Mouse (Mus musculus): ENCODE measurements around the gene Stag2.

Gene Stag2

GRCm38 (mm10) chrX:42148788-42149556, at the start of gene Stag2:
Gene Stag2, plus strand, starts transcription at chrX:42149317.
- DNase-seq, result peak; percentile 85 to 86

- DNase-seq, result no peak
Observed at GRCm38 (mm10) chrX:42107137-42107536, 42.0 kb upstream of the Stag2 start.

- DNase-seq, result no peak
Observed at GRCm38 (mm10) chrX:42110585-42110984, 38.5 kb upstream of the Stag2 start.

- DNase-seq, result no peak
Observed at GRCm38 (mm10) chrX:42119442-42120048, 29.6 kb upstream of the Stag2 start.

GRCm38 (mm10) chrX:42124963-42125697, 24.0 kb upstream of the Stag2 start:
- no peak for DNase-seq

- DNase-seq, result no peak
Observed at GRCm38 (mm10) chrX:42139882-42140281, 9.2 kb upstream of the Stag2 start.

GRCm38 (mm10) chrX:42142620-42143019, 6.5 kb upstream of the Stag2 start:
- no peak for DNase-seq

GRCm38 (mm10) chrX:42143991-42144390, 5.1 kb upstream of the Stag2 start:
- DNase-seq, result no peak

GRCm38 (mm10) chrX:42148016-42148451, 1.1 kb upstream of the Stag2 start:
- DNase-seq, result peak; percentile 46 to 52

- peak; percentile 70 to 77 for DNase-seq
Observed at GRCm38 (mm10) chrX:42149557-42150345, 634 bp downstream of the Stag2 start.

GRCm38 (mm10) chrX:42150346-42151023, 1.4 kb downstream of the Stag2 start:
- DNase-seq, result peak in 1 of 2 experiments; percentile 75

GRCm38 (mm10) chrX:42151024-42151754, 2.1 kb downstream of the Stag2 start:
- DNase-seq, result peak in 1 of 2 experiments; percentile 50

GRCm38 (mm10) chrX:42151903-42152369, 2.8 kb downstream of the Stag2 start:
- DNase-seq, result peak; percentile 64 to 69

GRCm38 (mm10) chrX:42153056-42153455, 3.9 kb downstream of the Stag2 start:
- DNase-seq, result no peak

- no peak for DNase-seq
Observed at GRCm38 (mm10) chrX:42165455-42165854, 16.3 kb downstream of the Stag2 start.

GRCm38 (mm10) chrX:42170811-42171210, 21.7 kb downstream of the Stag2 start:
- DNase-seq, result no peak

GRCm38 (mm10) chrX:42187590-42187989, 38.5 kb downstream of the Stag2 start:
- DNase-seq, result no peak

- DNase-seq, result no peak
Observed at GRCm38 (mm10) chrX:42188825-42189426, 39.8 kb downstream of the Stag2 start.

GRCm38 (mm10) chrX:42194608-42195007, 45.5 kb downstream of the Stag2 start:
- no peak for DNase-seq

GRCm38 (mm10) chrX:42202482-42202881, 53.4 kb downstream of the Stag2 start:
- no peak for DNase-seq

GRCm38 (mm10) chrX:42215742-42216141, 66.6 kb downstream of the Stag2 start:
- no peak for DNase-seq
